Mouse (Mus musculus) kidney, embryonic 15.5 days (tissue): ENCODE measurements around the gene Pold4. TPM values are rescaled to one million over a fixed set of nuclear protein-coding genes. Genes with fewer than 3 reads are reported as not detected.

Experiments used
- microRNA-seq: library from miRNA; unstranded; fragments of <30 nt; microRNA quantifications from one replicate; pipeline ENCODE4, GENCODE M21; 2016
- polyA plus RNA-seq: library from polyadenylated mRNA; unstranded; fragments of >200 nt; fragmentation: Nextera tagmentation; extraction: Ambion mirVana; gene quantifications from 2 replicates; pipeline ENCODE4 v1.2.1, GENCODE M21; 2015

Gene Pold4
- polyA plus RNA-seq, 1 experiment from 2014 or later, result 27.4 TPM

Small RNAs within 50 kb of the gene (microRNA-seq; reads per million reads assigned to microRNA genes)
- gene Gm26115 (not detected), gene Mir6985 (not detected)

Other genes starting within 250 kb of the Pold4 start
- 28.6 and 35.0 TPM in 2 replicates for gene Acy3, start 245.3 kb upstream of the Pold4 start, polyA plus RNA-seq
- 0.75 and 1.5 TPM in 2 replicates for gene Tbx10, start 239.1 kb upstream of the Pold4 start, polyA plus RNA-seq
- gene Nudt8, start 231.3 kb upstream of the Pold4 start, polyA plus RNA-seq, result 31.2 and 36.2 TPM in 2 replicates
- gene Gm49405, start 231.3 kb upstream of the Pold4 start, polyA plus RNA-seq, result 3.3 and 4.1 TPM in 2 replicates
- gene Doc2g, start 228.6 kb upstream of the Pold4 start, polyA plus RNA-seq, result 5.0 and 5.1 TPM in 2 replicates
- gene Ndufv1, start 219.1 kb upstream of the Pold4 start, polyA plus RNA-seq, result 220 and 237 TPM in 2 replicates
- gene Gstp1, start 193.9 kb upstream of the Pold4 start, polyA plus RNA-seq, result 529 and 563 TPM in 2 replicates
- 2.4 and 14.9 TPM in 2 replicates for gene Gstp2, start 185.9 kb upstream of the Pold4 start, polyA plus RNA-seq
- 0.73 and 1.4 TPM in 2 replicates for gene Gstp3, start 172.3 kb upstream of the Pold4 start, polyA plus RNA-seq
- gene Cabp2, start 150.3 kb upstream of the Pold4 start, polyA plus RNA-seq, result 0.22 and 0.84 TPM in 2 replicates
- gene Cdk2ap2, start 134.7 kb upstream of the Pold4 start, polyA plus RNA-seq, result 116 and 117 TPM in 2 replicates
- gene Pitpnm1, start 131.9 kb upstream of the Pold4 start, polyA plus RNA-seq, result 14.0 and 15.8 TPM in 2 replicates
- gene Aip, start 106.0 kb upstream of the Pold4 start, polyA plus RNA-seq, result 98.0 and 108 TPM in 2 replicates
- gene Gpr152, start 92.1 kb upstream of the Pold4 start, polyA plus RNA-seq, result not detected in 2 replicates
- gene Cabp4, start 87.9 kb upstream of the Pold4 start, polyA plus RNA-seq, result 0.05 and 0.10 TPM in 2 replicates
- 165 and 174 TPM in 2 replicates for gene Coro1b, start 83.3 kb upstream of the Pold4 start, polyA plus RNA-seq
- 0.42 and 1.2 TPM in 2 replicates for gene Ptprcap, start 78.3 kb upstream of the Pold4 start, polyA plus RNA-seq
- 51.5 and 58.5 TPM in 2 replicates for gene Rps6kb2, start 68.5 kb upstream of the Pold4 start, polyA plus RNA-seq
- 2.9 and 3.1 TPM in 2 replicates for gene Carns1, start 56.4 kb upstream of the Pold4 start, polyA plus RNA-seq
- gene Tbc1d10c, start 40.6 kb upstream of the Pold4 start, polyA plus RNA-seq, result 2.4 and 3.0 TPM in 2 replicates
- 953 and 971 TPM in 2 replicates for gene Ppp1ca, start 39.8 kb upstream of the Pold4 start, polyA plus RNA-seq
- 37.2 and 38.2 TPM in 2 replicates for gene Rad9a, start 30.2 kb upstream of the Pold4 start, polyA plus RNA-seq
- gene Clcf1, start 17.7 kb upstream of the Pold4 start, polyA plus RNA-seq, result 5.1 and 6.8 TPM in 2 replicates
- gene AC109138.7, start 17.5 kb upstream of the Pold4 start, polyA plus RNA-seq, result not detected in 2 replicates
- 15.1 and 15.9 TPM in 2 replicates for gene Ssh3, start 37.3 kb downstream of the Pold4 start, polyA plus RNA-seq
- gene Ankrd13d, start 51.2 kb downstream of the Pold4 start, polyA plus RNA-seq, result 8.3 and 8.5 TPM in 2 replicates
- gene Grk2, start 74.3 kb downstream of the Pold4 start, polyA plus RNA-seq, result 15.7 and 17.9 TPM in 2 replicates
- gene Kdm2a, start 166.4 kb downstream of the Pold4 start, polyA plus RNA-seq, result 50.2 and 57.4 TPM in 2 replicates
- gene Rhod, start 207.5 kb downstream of the Pold4 start, polyA plus RNA-seq, result 41.1 and 43.0 TPM in 2 replicates
- 2.7 and 2.9 TPM in 2 replicates for gene Syt12, start 245.5 kb downstream of the Pold4 start, polyA plus RNA-seq